8 mouse cellular contexts compared by ENCODE assay signal in the genomic region with DNA sequence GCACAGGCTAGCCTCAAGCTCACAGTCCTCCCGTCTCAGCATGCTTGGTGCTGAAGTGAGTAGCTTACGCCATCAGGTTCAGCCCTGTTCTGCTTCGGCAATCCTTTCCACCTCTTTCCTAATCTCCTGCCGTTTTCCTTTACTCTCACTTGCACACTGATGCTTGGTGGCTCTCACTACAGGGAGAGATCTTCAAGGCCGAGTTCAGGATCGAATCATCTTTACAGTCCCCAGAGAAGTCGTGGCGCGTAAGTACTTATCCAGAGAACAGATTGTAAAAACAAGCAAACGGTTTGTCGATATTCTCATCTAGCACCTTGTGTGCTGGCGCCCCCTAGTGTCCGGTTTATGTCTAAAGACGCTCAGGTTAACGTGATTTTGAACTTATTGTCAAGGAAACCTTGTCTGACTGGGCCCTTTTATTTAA. TPM values are rescaled to one million over a fixed set of nuclear protein-coding genes. Genes with fewer than 3 reads are reported as not detected.
DNase-seq lines count a peak whose midpoint lies in the region; ATAC-seq and TF ChIP-seq lines count a peak whose summit lies in the region.

No protein-coding gene starts in this region.

- H3K36me3 ChIP-seq in MEL (ENCODE audit: control insufficient read depth in 1 of 2, insufficient read depth in 2 of 2, low read length in 2 of 2): peaks cover 0 to 7% of the 10 kb centered on the region in 2 experiments; a peak in 2 of 4 replicates
- H3K36me3 ChIP-seq in forebrain, postnatal 0 days (ENCODE audit: insufficient read depth): no peaks in the 10 kb centered on the region
- no peaks in the 10 kb centered on the region for H3K36me3 ChIP-seq in neural tube, embryonic 15.5 days

- peak; percentile 89 for DNase-seq in MEL (ENCODE audit: low read depth, low spot score)
- peak; percentile 76 for DNase-seq in cerebellum, adult 11-12 months
- peak; percentile 94 for DNase-seq in forebrain, postnatal 0 days
- DNase-seq in heart, postnatal 36 days: peak; percentile 77 to 82
- DNase-seq in layer of hippocampus, adult 18-20 months (ENCODE audit: low spot score in 2 of 2): peak; percentile 81 to 93
- peak; percentile 72 to 76 for DNase-seq in lung, adult 18-20 months
- DNase-seq in testis, postnatal 10 days (ENCODE audit: low spot score): peak; percentile 90

- peak overlapping the region; percentile 46 for H3K4me2 ChIP-seq in forebrain, postnatal 0 days (ENCODE audit: low read depth)
- H3K4me2 ChIP-seq in neural tube, embryonic 15.5 days: peak overlapping the region; percentile 57

- H3K4me1 ChIP-seq in MEL (ENCODE audit: control insufficient read depth in 1 of 2, insufficient read depth in 2 of 2, low read length in 2 of 2): peaks cover 4 to 13% of the 10 kb centered on the region in 2 experiments
- H3K4me1 ChIP-seq in forebrain, postnatal 0 days (ENCODE audit: insufficient read depth): no peaks in the 10 kb centered on the region
- H3K4me1 ChIP-seq in neural tube, embryonic 15.5 days: peaks cover 8% of the 10 kb centered on the region

- H3K27me3 ChIP-seq in MEL (ENCODE audit: control insufficient read depth in 1 of 2, insufficient read depth in 2 of 2, low read length in 2 of 2): no peaks in the 10 kb centered on the region
- no peaks in the 10 kb centered on the region for H3K27me3 ChIP-seq in forebrain, postnatal 0 days (ENCODE audit: insufficient read depth, low read length)
- no peaks in the 10 kb centered on the region for H3K27me3 ChIP-seq in neural tube, embryonic 15.5 days (replicated peaks)

- TF ChIP-seq CTCF in MEL (IDR thresholded peaks at IDR 0.05 in 2 of 3, conservative IDR thresholded peaks at IDR 0.05 in 1 of 3; ENCODE audit: control insufficient read depth in 1 of 3, insufficient read depth in 1 of 3, low read depth in 2 of 3, low read length in 3 of 3, poor library complexity in 1 of 3, severe bottlenecking in 1 of 3): peak; percentile 83 to 92 (median 86)
- peak; percentile 91 for TF ChIP-seq CTCF in forebrain, postnatal 0 days (IDR thresholded peaks at IDR 0.05; ENCODE audit: low read depth)

- peak; percentile 88 for TF ChIP-seq RAD21 in MEL (IDR thresholded peaks at IDR 0.05; ENCODE audit: low read depth, low read length)

- peak; percentile 83 for ATAC-seq in forebrain, postnatal 0 days
- ATAC-seq in neural tube, embryonic 15.5 days (ENCODE audit: low FRiP score): peak; percentile 60; the same call in 1 of the 2 replicates

- TF ChIP-seq POLR2A in MEL (IDR thresholded peaks at IDR 0.05; ENCODE audit: control insufficient read depth in 1 of 2, insufficient read depth in 1 of 2, low read depth in 1 of 2, low read length in 2 of 2, poor library complexity in 1 of 2): no peak

- H3K79me2 ChIP-seq in MEL (ENCODE audit: control insufficient read depth, insufficient read depth, low read length, poor library complexity): no peaks in the 10 kb centered on the region

- TF ChIP-seq EP300 in MEL (IDR thresholded peaks at IDR 0.05; ENCODE audit: low read depth in 1 of 2, low read length in 2 of 2): no peak

- H3K4me3 ChIP-seq in MEL (ENCODE audit: control insufficient read depth in 1 of 2, insufficient read depth in 1 of 2, low read depth in 2 of 2, low read length in 2 of 2): 0 out of 4 replicates have a peak overlapping the region, but pooled peaks of 1 of the 2 experiments have one; percentile 9
- H3K4me3 ChIP-seq in forebrain, postnatal 0 days (ENCODE audit: low read depth, low read length): peak overlapping the region; percentile 29
- peak overlapping the region; percentile 40 for H3K4me3 ChIP-seq in neural tube, embryonic 15.5 days (replicated peaks)

- H3K27ac ChIP-seq in MEL (ENCODE audit: control insufficient read depth, low read depth, low read length): no peak overlapping the region
- no peak overlapping the region for H3K27ac ChIP-seq in forebrain, postnatal 0 days (ENCODE audit: low read depth, low read length)
- H3K27ac ChIP-seq in neural tube, embryonic 15.5 days (replicated peaks): 0 out of 2 replicates have a peak overlapping the region, but pooled peaks have one; percentile 2

- no peaks in the 10 kb centered on the region for H3K9me3 ChIP-seq in MEL (replicated peaks; ENCODE audit: insufficient read depth, low read length)
- H3K9me3 ChIP-seq in forebrain, postnatal 0 days (ENCODE audit: low read length): no peaks in the 10 kb centered on the region
- no peaks in the 10 kb centered on the region for H3K9me3 ChIP-seq in neural tube, embryonic 15.5 days (replicated peaks)

- H3K9ac ChIP-seq in MEL (ENCODE audit: control insufficient read depth, low read depth, low read length, poor library complexity, severe bottlenecking): no peak overlapping the region
- H3K9ac ChIP-seq in forebrain, postnatal 0 days: 0 out of 2 replicates have a peak overlapping the region, but pooled peaks have one; percentile 23
- H3K9ac ChIP-seq in neural tube, embryonic 15.5 days (replicated peaks): 0 out of 2 replicates have a peak overlapping the region, but pooled peaks have one; percentile 40

- intact Hi-C loops in heart, postnatal 36 days (cut with DNase I): loop anchor here (1.0 kb wide), 2 partner anchors 35 to 151 kb away; no protein-coding TSS in a partner anchor

- 3% methylated on average over 15 of the region's 15 CpGs for WGBS in forebrain, postnatal 0 days
- 3% methylated on average over 15 of the region's 15 CpGs for WGBS in neural tube, embryonic 15.5 days

TF ChIP-seq in MEL, 35 proteins besides CTCF, POLR2A, EP300 and RAD21:
- TF ChIP-seq TCF12 (IDR thresholded peaks at IDR 0.05; ENCODE audit: low read depth, low read length) (no peak), JUND (IDR thresholded peaks at IDR 0.05; ENCODE audit: low read depth, low read length) (0 out of 2 replicates have a peak, but pooled peaks have one; percentile 34), TAL1 (IDR thresholded peaks at IDR 0.05; ENCODE audit: low read length) (no peak), SMC3 (IDR thresholded peaks at IDR 0.05; ENCODE audit: low read depth, low read length) (peak; percentile 74), ZC3H11A (IDR thresholded peaks at IDR 0.05; ENCODE audit: low read depth, low read length) (peak; percentile 60)
TF ChIP-seq in MEL: peak in this region for 3.

RNA-seq across cellular contexts. Expression of a gene that starts 10.2 kb away (rescaled TPM):
- not detected in 2 replicates for total RNA-seq in MEL (2012; rRNA removed)
- under 1 TPM in 1 of 2 experiments, not detected in 1; 0.07 TPM for polyA plus RNA-seq in MEL (2012; ENCODE audit: insufficient read depth in 1 of 2, insufficient read length in 2 of 2, low read depth in 1 of 2, low replicate concordance in 2 of 2, missing spikeins in 1 of 2)
- total RNA-seq in forebrain, postnatal 0 days (2014; rRNA removed): 0.05 and 0.15 TPM in 2 replicates
- polyA plus RNA-seq in forebrain, postnatal 0 days (2015; fragmentation: Nextera tagmentation; extraction: Ambion mirVana): 0.12 and 0.24 TPM in 2 replicates
- total RNA-seq in heart, postnatal 36 days (2021): under 1 TPM in 1 of 2 experiments, not detected in 1; 0.28 TPM
- under 1 TPM in 1 of 2 experiments, not detected in 1; 0.15 TPM for total RNA-seq in layer of hippocampus, adult 18-20 months (2021)
- polyA plus RNA-seq in neural tube, embryonic 15.5 days (2015; fragmentation: Nextera tagmentation; extraction: Ambion mirVana): 0.08 and 0.12 TPM in 2 replicates

RNA-seq across cellular contexts. Expression of a gene that starts 58.0 kb away (rescaled TPM):
- 29.4 and 44.6 TPM in 2 replicates for total RNA-seq in MEL (2012; rRNA removed)
- 10 to 100 TPM in 1 of 2 experiments, not detected in 1; 55.0 TPM for polyA plus RNA-seq in MEL (2012; ENCODE audit: insufficient read depth in 1 of 2, insufficient read length in 2 of 2, low read depth in 1 of 2, low replicate concordance in 2 of 2, missing spikeins in 1 of 2)
- total RNA-seq in forebrain, postnatal 0 days (2014; rRNA removed): 132 and 134 TPM in 2 replicates
- polyA plus RNA-seq in forebrain, postnatal 0 days (2015; fragmentation: Nextera tagmentation; extraction: Ambion mirVana): 147 and 178 TPM in 2 replicates
- total RNA-seq in heart, postnatal 36 days (2021): 10 to 100 TPM; 31.9 to 36.0 TPM
- total RNA-seq in layer of hippocampus, adult 18-20 months (2021): 100 to 1,000 TPM in 1 of 2 experiments, 10 to 100 TPM in 1; 98.0 to 106 TPM
- 164 and 177 TPM in 2 replicates for polyA plus RNA-seq in neural tube, embryonic 15.5 days (2015; fragmentation: Nextera tagmentation; extraction: Ambion mirVana)
